Mouse (Mus musculus): ENCODE data around the gene Krt31.
A peak's percentile ranks its signal among the peaks of the same experiment; 100 is the strongest.

The Krt31 gene

GRCm38 (mm10) chr11:100006624-100007023 is 43.7 kb downstream of the Krt31 start:
- DNase-seq (ENCODE audit: low read depth, low spot score), result no peak

DNA sequence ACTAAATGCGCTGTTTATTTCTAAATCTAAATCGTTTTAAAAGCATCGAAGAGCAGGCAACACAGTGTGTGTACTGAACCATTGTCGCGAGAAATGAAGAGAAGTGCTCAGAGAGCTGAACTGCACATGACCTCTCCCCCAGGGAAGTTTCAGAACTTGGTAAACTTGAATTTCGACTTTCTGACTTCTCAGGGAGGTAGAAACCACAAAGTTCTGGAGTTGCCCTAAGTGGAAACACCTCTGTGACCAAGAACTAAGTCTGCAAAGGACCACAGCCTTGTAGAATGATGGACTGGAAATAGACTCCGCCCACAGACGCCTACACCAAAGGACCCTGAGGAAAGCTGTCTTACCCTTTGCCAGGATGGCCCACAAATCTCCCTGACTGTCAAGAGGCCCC is 44.4 kb downstream of the Krt31 start:
- no peak for DNase-seq (ENCODE audit: low read depth, low spot score)

GRCm38 (mm10) chr11:100004846-100005245 is 45.5 kb downstream of the Krt31 start:
- DNase-seq (ENCODE audit: low read depth, low spot score), result peak; percentile 71

GRCm38 (mm10) chr11:99999091-99999490 is 51.3 kb downstream of the Krt31 start:
- DNase-seq (ENCODE audit: low read depth, low spot score), result no peak
